Mouse (Mus musculus): ENCODE measurements around the gene Tmbim6.

GRCm38 (mm10) chr15:99456963-99457605 is 64.4 kb downstream of the Tmbim6 start:
- TF ChIP-seq POLR2A (IDR thresholded peaks at IDR 0.05; ENCODE audit: extremely low read depth, insufficient read depth, low read length) = no peak
- TF ChIP-seq CTCF (IDR thresholded peaks at IDR 0.05; ENCODE audit: extremely low read depth, insufficient read depth, low read length) = no peak
